Mouse (Mus musculus) liver, embryonic 14.5 days (tissue): ENCODE data around the gene Adipor1.

Experiments used
- CTCF ChIP-seq: IDR thresholded peaks from 2 replicates; pipeline ENCODE4 v1.5.1; 2016; ENCODE audit warnings: antibody characterized with exemption, low read depth, control low read depth
- EP300 ChIP-seq: IDR thresholded peaks from 2 replicates; pipeline ENCODE4 v1.6.1; 2016; ENCODE audit warnings: antibody characterized with exemption, low read depth

DNA sequence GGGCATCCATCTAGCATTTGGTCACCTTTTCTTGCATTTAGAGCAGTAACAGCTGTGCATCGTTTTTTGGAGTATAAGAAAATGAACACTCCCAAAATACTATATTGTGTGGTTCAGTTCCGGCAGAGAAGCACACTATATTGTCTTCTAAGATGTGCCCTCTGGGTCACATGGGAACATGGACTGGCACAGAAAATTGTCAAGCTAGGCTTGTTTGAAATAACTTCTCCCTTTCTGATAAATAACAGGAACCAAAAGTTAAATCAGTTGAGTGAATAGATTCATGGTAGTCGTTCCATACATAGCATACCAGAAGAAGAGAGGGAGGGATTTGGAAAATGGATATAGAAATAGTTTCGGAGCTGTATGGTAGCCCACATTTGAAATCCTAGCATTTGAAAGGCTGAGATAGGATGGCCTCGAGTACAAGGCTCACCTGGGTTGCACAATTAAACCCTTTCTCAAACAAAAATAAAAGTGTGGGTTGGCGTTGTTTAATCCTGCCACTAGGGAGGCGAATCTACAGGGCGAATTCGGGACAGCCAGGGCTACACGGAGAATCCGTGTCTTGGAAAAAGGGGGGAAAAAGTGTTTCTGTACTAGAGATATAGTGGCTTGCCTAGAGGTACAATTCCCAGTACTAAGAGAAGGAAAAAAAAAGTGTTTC lies 544 bp upstream of the Adipor1 start:
- peak; percentile 28; the same call in 1 of the 2 replicates for TF ChIP-seq CTCF
- no peak for TF ChIP-seq EP300
